Mouse (Mus musculus) bone marrow, adult 2 months (tissue): ENCODE results near the gene AC134908.4. TPM values are rescaled to one million over a fixed set of nuclear protein-coding genes. Genes with fewer than 3 reads are reported as not detected.

Experiments
- H3K27ac ChIP-seq: fragments of 200-500 bp; 2 replicates; pipeline ENCODE4 v1.5.1; 2012; ENCODE audit warnings: low read depth, mild to moderate bottlenecking, control low read depth, inconsistent platforms, low read length; ENCODE audit not compliant: control insufficient read depth, poor library complexity, insufficient read depth
- H3K4me1 ChIP-seq: fragments of 200-500 bp; 2 replicates; pipeline ENCODE4 v1.6.1; 2011; ENCODE audit warnings: low read length; ENCODE audit not compliant: control insufficient read depth, insufficient read depth
- H3K4me3 ChIP-seq: fragments of 200-500 bp; replicated peaks from 2 replicates; pipeline ENCODE3; 2011; ENCODE audit warnings: mild to moderate bottlenecking, low read depth, low read length, control low read depth; ENCODE audit not compliant: control insufficient read depth
- CTCF ChIP-seq: fragments of 200-500 bp; IDR thresholded peaks from 2 replicates; pipeline ENCODE4 v1.5.1; 2011; ENCODE audit warnings: low read length, control low read depth; ENCODE audit not compliant: control insufficient read depth, insufficient read depth
- POLR2A ChIP-seq: fragments of 200-500 bp; IDR thresholded peaks from 2 replicates; pipeline ENCODE4 v1.6.1; 2011; ENCODE audit warnings: low read depth, mild to moderate bottlenecking, control low read depth, low read length, borderline replicate concordance; ENCODE audit not compliant: control insufficient read depth
- WGBS: fragments of 180-500 bp; shearing (Covaris S2); methylation state at CpG from one replicate; pipeline ENCODE4 v1.1.7; 2018; 5-methylcytosine and 5-hydroxymethylcytosine counted together
- polyA plus RNA-seq: library from polyadenylated mRNA; stranded (reverse); fragments of >200 nt; gene quantifications from 2 replicates; pipeline ENCODE4 v1.2.4, GENCODE M21; 2011; ENCODE audit warnings: low replicate concordance; ENCODE audit not compliant: missing spikeins, insufficient read depth, insufficient read length

Gene AC134908.4
- polyA plus RNA-seq, 1 experiment = not detected

DNA sequence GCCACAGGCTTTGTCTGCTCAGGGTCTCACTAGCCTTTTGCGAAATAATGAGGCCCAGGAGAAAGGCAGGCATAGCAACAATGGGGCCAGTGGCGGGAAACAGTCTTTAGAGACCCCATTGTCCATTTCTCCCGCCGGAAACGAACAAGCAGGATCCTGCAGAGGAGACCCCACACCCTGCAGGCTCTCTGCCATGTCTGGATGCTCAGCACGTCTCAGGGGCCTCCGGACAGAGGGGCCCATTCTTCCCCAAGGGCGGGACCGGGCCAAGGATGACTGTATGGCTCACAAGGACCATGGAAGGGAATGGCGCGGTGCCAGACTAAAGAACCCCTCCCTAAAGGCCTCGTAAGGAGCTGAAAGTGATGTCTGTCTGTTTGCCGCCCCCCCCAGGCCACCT, 1.3 kb downstream of the AC134908.4 start:
- WGBS = 87% methylated on average over 13 of the region's 13 CpGs
- Histone ChIP-seq H3K27ac (no peak overlapping the region), H3K4me3 (no peak overlapping the region), H3K4me1 (peaks cover 7% of the 10 kb centered on the region)
- TF ChIP-seq POLR2A (no peak), CTCF (no peak)

DNA sequence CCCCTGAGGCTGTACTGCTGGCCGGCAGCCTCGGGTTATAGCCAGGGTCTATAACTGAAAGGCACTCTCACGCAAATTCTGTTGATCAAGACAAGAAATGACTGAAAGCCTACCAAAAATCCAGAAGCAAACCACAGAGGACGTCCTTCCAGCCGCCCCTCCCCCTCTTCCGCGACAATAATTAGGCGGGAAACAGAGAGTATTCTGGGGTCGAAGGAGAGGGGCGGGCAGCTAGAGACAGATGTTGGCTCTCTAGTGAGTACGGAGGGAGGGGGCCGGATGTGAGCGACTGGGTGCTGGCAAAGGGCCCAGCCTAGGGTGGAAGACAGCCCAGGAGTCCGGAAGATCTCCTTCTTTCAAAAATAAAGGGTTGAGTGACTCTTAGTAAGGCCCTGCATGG, 2.8 kb downstream of the AC134908.4 start, which contains the start of gene Fam173a:
Fam173a (minus strand) TSS at position 287 of the 400 bp plus-strand sequence.
- H3K4me3 ChIP-seq = peak within 1 kb of the TSS; percentile 87
- peak within 1 kb of the TSS; percentile 92 for H3K27ac ChIP-seq
- 1% methylated on average over 14 of the region's 14 CpGs for WGBS
- TF ChIP-seq POLR2A (0 out of 2 replicates have a peak, but pooled peaks have one; percentile 40), CTCF (no peak)
- peaks cover 7% of the 10 kb centered on the region for H3K4me1 ChIP-seq

DNA sequence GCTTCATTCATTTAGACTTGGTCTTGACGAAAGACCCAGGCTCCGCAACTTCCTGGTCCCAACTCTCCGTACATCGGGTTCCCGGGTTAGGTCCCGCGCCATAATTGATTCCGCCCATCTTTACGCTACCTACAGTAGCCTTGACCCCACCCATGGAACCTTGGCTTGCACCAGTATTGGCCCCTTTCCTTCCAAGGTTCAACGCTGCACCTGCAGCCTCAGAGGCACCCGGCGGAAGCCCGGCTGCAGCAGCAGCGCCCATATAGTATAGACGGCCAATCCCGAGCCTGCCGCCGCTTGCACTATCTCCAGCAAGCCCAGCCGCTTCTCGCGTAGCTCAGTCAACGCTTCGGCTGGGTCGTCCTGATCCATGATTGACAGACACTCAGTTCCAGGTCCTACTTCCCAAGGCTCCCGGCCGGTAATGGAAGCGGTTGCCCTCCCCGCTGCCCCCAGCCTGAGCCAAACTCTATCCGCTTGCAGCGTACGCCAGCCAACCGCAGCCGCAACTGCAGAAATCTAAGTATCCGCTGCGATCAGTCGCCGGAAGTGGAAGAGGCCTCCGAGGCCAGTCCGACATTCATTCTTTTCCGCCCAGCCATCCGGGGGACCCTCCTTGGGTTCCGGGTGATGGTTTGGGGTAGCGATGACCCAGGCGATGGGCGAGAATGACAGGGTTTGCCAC, 3.5 kb downstream of the AC134908.4 start:
- WGBS = under 1% methylated on average over 45 of the region's 45 CpGs
- Histone ChIP-seq H3K4me1 (peaks cover 7% of the 10 kb centered on the region), H3K4me3 (peak overlapping the region; percentile 87), H3K27ac (peak overlapping the region; percentile 92)
- TF ChIP-seq POLR2A = peak; percentile 78; the same call in 1 of the 2 replicates
- TF ChIP-seq CTCF = no peak

DNA sequence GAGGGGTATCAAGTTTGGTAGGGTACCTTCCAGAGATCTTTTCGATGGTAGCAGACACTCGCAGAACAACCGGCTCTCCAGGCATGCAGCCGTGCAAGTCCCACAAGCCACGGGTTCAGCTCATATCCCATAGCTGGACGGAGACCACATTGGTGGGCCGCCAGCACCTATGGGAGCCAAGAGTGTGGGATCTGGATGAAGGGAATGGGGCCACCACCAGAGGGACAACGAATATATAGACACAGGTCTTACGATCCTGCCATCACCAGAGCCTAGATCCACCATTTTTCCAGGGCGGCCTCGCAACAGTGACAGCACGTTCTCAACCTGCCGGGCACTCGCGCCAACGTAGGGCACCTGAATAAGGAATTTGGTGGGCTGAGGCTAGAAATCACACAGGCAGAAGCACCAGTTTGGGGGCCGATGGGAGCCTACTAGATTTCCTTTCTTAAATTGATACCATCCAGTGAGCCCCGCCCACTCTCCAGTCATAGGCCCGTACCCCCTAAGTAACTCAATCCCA, 4.1 kb downstream of the AC134908.4 start:
- Histone ChIP-seq H3K27ac (no peak overlapping the region), H3K4me3 (peak overlapping the region; percentile 87), H3K4me1 (peaks cover 7% of the 10 kb centered on the region)
- TF ChIP-seq POLR2A (no peak), CTCF (no peak)
- 26% methylated on average over 19 of the region's 19 CpGs for WGBS

DNA sequence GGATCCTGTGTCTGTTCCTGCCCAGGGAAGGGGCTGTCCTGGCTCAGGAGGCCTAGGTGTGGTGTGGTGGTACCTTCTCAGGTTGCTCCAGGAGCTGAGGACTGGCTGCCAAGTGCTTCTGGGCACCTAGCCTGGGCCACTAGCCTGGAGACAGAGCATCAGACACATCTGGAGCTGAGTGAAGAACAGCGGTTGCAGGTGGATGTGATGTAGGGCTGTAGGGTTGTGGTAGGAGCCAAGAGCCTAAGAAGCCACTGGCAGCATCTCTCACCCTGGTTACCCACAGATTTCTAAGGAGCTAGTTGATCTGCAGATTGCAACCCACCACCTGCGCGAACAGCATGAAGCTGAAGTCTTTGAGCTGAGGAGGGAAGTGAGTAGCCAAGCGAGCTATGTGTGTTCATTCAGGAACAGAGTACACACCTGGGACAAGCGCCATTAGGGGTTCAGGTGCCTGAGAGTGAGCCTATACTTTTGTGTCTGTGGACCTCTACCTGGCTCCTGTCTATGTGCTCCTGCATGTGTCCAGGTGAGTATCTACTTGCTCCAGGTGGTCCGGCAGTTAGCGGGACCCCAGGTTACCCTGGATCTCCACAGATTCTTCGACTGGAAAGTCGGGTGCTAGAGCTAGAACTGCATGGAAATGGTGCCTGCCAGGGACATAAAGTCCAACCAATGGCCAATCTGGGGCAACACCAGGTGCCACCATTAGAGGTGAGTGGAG, 8.5 kb downstream of the AC134908.4 start:
- Histone ChIP-seq H3K4me3 (no peak overlapping the region), H3K4me1 (peaks cover 3% of the 10 kb centered on the region), H3K27ac (no peak overlapping the region)
- WGBS = 94% methylated on average over 9 of the region's 9 CpGs
- TF ChIP-seq POLR2A = no peak

DNA sequence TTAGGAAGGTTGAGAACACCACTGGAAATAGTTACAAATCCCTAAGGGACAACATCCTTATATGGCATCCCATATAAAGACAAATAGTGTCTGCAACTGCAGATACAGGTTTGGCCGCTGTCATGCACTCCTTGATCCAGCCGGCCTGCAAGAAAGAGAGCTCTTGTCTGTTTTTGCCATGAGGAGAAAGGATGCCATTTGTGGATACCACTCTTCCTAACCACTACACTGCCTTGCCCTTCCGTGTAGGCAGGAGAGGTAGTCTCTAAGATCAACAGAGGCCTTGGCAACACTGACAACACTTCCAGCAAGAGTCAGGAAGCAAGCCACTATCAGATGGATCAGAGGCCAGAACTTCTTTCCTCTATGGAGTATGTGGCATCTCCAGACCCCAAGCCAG, 9.2 kb downstream of the AC134908.4 start, which contains the start of gene Ccdc78:
Ccdc78 (plus strand) TSS at position 301 of the 400 bp plus-strand sequence.
- Histone ChIP-seq H3K27ac (peak within 1 kb of the TSS; percentile 76), H3K4me1 (peaks cover 2% of the 10 kb centered on the region), H3K4me3 (peak within 1 kb of the TSS; percentile 94)
- 83% methylated on average over 3 of the region's 3 CpGs for WGBS
- TF ChIP-seq CTCF = no peak
- TF ChIP-seq POLR2A = no peak

DNA sequence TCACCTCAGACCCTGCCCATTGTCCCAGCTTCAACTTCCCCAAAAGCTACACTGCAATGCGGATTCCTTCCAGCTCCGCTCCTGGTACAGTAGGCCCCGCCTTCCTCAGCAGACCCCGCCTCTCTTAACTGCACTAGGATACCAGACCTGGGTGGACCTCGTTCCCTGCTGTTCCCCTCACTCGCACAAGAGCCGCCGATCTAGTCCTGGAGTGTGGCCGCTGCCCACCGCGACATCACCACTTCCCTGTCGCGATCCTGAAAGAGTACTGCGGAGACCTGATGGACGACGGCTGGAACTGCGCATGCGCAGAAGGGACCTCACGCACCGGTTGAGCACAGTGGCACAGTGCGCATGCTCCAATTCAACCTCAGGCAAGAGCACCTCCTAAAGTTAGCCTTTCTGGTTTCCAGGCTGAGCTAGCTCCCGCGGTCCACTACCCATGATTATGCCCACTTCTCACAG, 10.1 kb downstream of the AC134908.4 start, which contains the start of gene Haghl:
Haghl (minus strand) TSS at position 393 of the 465 bp plus-strand sequence.
- WGBS = under 1% methylated on average over 23 of the region's 23 CpGs
- H3K4me3 ChIP-seq = peak within 1 kb of the TSS; percentile 94
- peak within 1 kb of the TSS; percentile 76 for H3K27ac ChIP-seq
- TF ChIP-seq POLR2A (peak; percentile 77; the same call in 1 of the 2 replicates), CTCF (0 out of 2 replicates have a peak, but pooled peaks have one; percentile 7)
- H3K4me1 ChIP-seq = peaks cover 2% of the 10 kb centered on the region
